Mouse (Mus musculus): ENCODE results near the gene Ccl3.

Gene Ccl3

DNA sequence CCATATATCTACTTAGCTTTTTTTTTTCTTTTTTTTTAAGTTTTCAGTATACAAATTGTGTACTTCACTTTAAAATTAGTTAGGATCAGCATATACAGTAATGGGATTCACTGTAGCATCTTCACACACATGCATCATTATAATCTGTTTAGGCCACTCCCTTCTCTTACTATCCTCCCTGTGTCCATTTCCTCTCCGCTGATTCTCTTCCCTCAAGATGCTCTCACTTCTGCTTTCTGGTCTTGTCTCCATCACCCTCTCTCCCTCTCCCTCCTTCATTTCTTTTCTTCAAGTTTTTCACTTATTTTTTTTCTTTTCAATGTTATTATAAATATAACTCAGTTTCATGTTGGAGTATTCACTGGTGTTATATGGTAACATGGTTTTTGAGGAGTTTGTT lies 30.1 kb downstream of the Ccl3 start:
- DNase-seq (ENCODE audit: low spot score in 2 of 2): no peak

- no peak for DNase-seq (ENCODE audit: low spot score in 2 of 2)
Observed at GRCm38 (mm10) chr11:83618238-83618637, 30.9 kb downstream of the Ccl3 start.

DNA sequence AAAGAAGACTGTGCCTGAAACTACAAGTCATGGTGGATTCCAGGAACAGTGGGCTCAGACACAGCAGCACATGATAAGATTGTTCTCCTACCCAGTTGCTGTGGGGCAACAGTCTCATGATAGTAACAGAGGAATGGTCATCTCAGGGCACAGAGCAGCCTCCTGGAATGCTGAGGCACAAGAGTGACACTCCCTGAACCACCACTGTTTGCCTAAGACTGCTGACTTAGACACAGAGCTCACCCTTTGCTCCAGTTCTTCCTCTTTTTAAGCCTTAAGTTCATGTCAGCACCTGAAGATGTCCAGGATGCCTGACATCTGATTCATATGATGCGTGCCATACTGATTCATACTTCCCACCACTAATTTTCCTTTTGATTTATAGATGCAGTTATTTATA lies 32.6 kb downstream of the Ccl3 start:
- DNase-seq (ENCODE audit: low spot score in 2 of 2): no peak

GRCm38 (mm10) chr11:83610900-83611299 lies 38.3 kb downstream of the Ccl3 start:
- DNase-seq (ENCODE audit: low spot score in 2 of 2): no peak

- DNase-seq (ENCODE audit: low spot score in 2 of 2): no peak
Observed at GRCm38 (mm10) chr11:83606396-83606795, 42.8 kb downstream of the Ccl3 start.

- no peak for DNase-seq (ENCODE audit: low spot score in 2 of 2)
Observed at GRCm38 (mm10) chr11:83605535-83605934, 43.6 kb downstream of the Ccl3 start.

GRCm38 (mm10) chr11:83604698-83605097 lies 44.5 kb downstream of the Ccl3 start:
- no peak for DNase-seq (ENCODE audit: low spot score in 2 of 2)

DNA sequence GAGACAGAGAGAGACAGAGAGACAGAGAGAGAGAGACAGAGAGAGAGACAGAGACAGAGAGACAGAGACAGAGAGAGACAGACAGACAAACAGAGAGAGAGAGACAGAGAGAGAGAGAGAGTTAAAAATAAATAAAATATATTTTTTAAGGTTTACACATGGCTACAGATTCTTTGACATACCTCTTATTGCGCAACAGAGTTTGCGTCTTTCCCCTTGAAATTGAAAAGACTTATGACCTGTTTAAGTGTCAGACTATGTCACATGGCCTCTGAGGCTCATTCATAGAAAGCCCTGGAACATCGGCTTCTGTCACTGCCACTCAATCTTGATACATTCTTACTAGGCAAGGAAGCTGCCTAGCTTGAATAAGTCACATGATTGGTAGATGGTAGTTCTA lies 45.8 kb downstream of the Ccl3 start:
- DNase-seq (ENCODE audit: low spot score in 2 of 2): no peak

- no peak for DNase-seq (ENCODE audit: low spot score in 2 of 2)
Observed at GRCm38 (mm10) chr11:83600576-83600975, 48.6 kb downstream of the Ccl3 start.

DNA sequence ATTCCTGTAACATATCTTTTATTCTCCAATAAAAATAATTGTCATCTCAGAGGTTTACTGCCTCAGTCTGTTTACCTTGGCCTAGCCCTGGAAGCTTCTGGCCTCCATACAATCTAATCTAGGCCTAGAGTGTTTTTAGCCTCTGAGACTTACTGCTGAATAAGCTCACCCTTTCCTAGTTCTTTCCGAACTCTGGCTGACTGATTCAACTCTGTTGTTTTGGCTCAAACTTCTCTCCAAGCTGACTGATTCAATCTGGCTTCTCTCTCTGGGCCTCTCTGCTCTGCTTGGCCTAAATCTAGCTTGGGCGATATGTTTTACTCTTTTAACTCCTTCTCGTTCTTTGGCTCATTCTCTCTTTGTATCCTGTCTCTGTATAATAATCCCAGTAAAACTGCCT lies 50.2 kb downstream of the Ccl3 start:
- no peak for DNase-seq (ENCODE audit: low spot score in 2 of 2)

GRCm38 (mm10) chr11:83598207-83598837 lies 50.8 kb downstream of the Ccl3 start:
- no peak for DNase-seq (ENCODE audit: low spot score in 2 of 2)

Measured in urinary bladder, postnatal 36 days (tissue).